Comparison of ENCODE assay signal across 11 mouse cellular contexts in the genomic region with DNA sequence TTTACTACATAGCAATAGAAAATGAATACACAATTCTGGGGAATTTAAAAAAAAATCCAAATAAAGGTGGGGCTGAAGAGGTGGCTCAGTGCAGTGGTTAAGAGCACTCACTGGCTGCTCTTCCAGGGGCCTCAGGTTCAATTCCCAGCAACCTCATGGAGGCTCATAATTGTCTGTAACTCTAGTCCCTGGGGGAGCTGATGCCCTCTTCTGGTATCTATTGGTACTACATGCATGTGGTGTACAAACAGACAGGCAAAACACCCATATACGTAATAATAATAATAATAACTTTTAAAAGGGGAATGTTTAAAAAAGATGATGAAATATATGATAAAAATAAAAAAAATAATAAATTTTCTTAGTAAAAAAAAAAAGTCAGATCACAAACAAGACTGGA. TPM values are rescaled to one million over a fixed set of nuclear protein-coding genes. Genes with fewer than 3 reads are reported as not detected.
DNase-seq lines count a peak whose midpoint lies in the region; ATAC-seq and TF ChIP-seq lines count a peak whose summit lies in the region.
"Had no signal": no experiment of that assay in that cellular context is flagged by ENCODE, and none has a peak within 500 bp of the region (broad histone marks: within the 10 kb centered on the region; RNA-seq: fewer than 3 reads in every experiment).

No protein-coding gene starts in this region.

- no peaks in the 10 kb centered on the region for H3K27me3 ChIP-seq in heart, adult 2 months (ENCODE audit: control insufficient read depth, insufficient read depth, low read length)
- H3K27me3 ChIP-seq in heart, embryonic 11.5 days (ENCODE audit: control insufficient read depth, insufficient read depth, low read length) = no peaks in the 10 kb centered on the region
- no peaks in the 10 kb centered on the region for H3K27me3 ChIP-seq in midbrain, embryonic 11.5 days (ENCODE audit: control insufficient read depth, insufficient read depth, low read length)
- H3K27me3 ChIP-seq in midbrain, embryonic 16.5 days (ENCODE audit: control insufficient read depth, insufficient read depth, low read depth, low read length) = no peaks in the 10 kb centered on the region
- H3K27me3 ChIP-seq in stomach, postnatal 0 days (ENCODE audit: control insufficient read depth, insufficient read depth, low read length) = no peaks in the 10 kb centered on the region
- H3K27me3 ChIP-seq in neural tube, embryonic 15.5 days (replicated peaks) = no peaks in the 10 kb centered on the region
- H3K27me3 ChIP-seq: embryonic facial prominence, embryonic 12.5 days; heart, embryonic 15.5 days had no signal

- H3K9me3 ChIP-seq in heart, embryonic 11.5 days (replicated peaks; ENCODE audit: control insufficient read depth, low read length) = no peaks in the 10 kb centered on the region
- no peaks in the 10 kb centered on the region for H3K9me3 ChIP-seq in midbrain, embryonic 11.5 days (ENCODE audit: control insufficient read depth, low read length)
- no peaks in the 10 kb centered on the region for H3K9me3 ChIP-seq in midbrain, embryonic 16.5 days (replicated peaks; ENCODE audit: control insufficient read depth, low read length, poor library complexity, severe bottlenecking)
- no peaks in the 10 kb centered on the region for H3K9me3 ChIP-seq in stomach, postnatal 0 days (ENCODE audit: control insufficient read depth, low read length)
- no peaks in the 10 kb centered on the region for H3K9me3 ChIP-seq in neural tube, embryonic 15.5 days (replicated peaks)
- H3K9me3 ChIP-seq: embryonic facial prominence, embryonic 12.5 days; heart, embryonic 15.5 days had no signal

- peak; percentile 65 for TF ChIP-seq CTCF in heart, adult 2 months (IDR thresholded peaks at IDR 0.05)
- TF ChIP-seq CTCF in bone marrow, adult 2 months (IDR thresholded peaks at IDR 0.05; ENCODE audit: control insufficient read depth, insufficient read depth, low read length) = 0 out of 2 replicates have a peak, but pooled peaks have one; percentile 14
- TF ChIP-seq CTCF in stomach, postnatal 0 days (IDR thresholded peaks at IDR 0.05; ENCODE audit: low read depth) = peak; percentile 60

- no peak overlapping the region for H3K9ac ChIP-seq in heart, adult 2 months (ENCODE audit: low read depth, low read length)
- H3K9ac ChIP-seq in heart, embryonic 11.5 days (ENCODE audit: low read depth, low read length) = no peak overlapping the region
- no peak overlapping the region for H3K9ac ChIP-seq in midbrain, embryonic 11.5 days (ENCODE audit: low read length)
- H3K9ac ChIP-seq in midbrain, embryonic 16.5 days (ENCODE audit: low read depth, low read length) = no peak overlapping the region
- no peak overlapping the region for H3K9ac ChIP-seq in stomach, postnatal 0 days (ENCODE audit: low read length)
- H3K9ac ChIP-seq in neural tube, embryonic 15.5 days (replicated peaks) = no peak overlapping the region
- H3K9ac ChIP-seq: embryonic facial prominence, embryonic 12.5 days; heart, embryonic 15.5 days had no signal

- TF ChIP-seq POLR2A in heart, adult 2 months (IDR thresholded peaks at IDR 0.05; ENCODE audit: insufficient read depth, low read depth, low read length) = no peak
- TF ChIP-seq POLR2A in bone marrow, adult 2 months (IDR thresholded peaks at IDR 0.05; ENCODE audit: borderline replicate concordance, control insufficient read depth, low read depth, low read length) = no peak

- intact Hi-C loops in heart, adult 2 months (cut with DNase I) = no loop called here

- peaks cover 6% of the 10 kb centered on the region for H3K4me1 ChIP-seq in heart, adult 2 months (ENCODE audit: control insufficient read depth, insufficient read depth, low read length)
- peaks cover 6% of the 10 kb centered on the region; the same call in 1 of the 2 replicates for H3K4me1 ChIP-seq in heart, embryonic 11.5 days (ENCODE audit: control insufficient read depth, insufficient read depth, low read length)
- H3K4me1 ChIP-seq in midbrain, embryonic 11.5 days (ENCODE audit: control insufficient read depth, insufficient read depth, low read length) = peaks cover 4% of the 10 kb centered on the region; the same call in 1 of the 2 replicates
- peaks cover 12% of the 10 kb centered on the region for H3K4me1 ChIP-seq in midbrain, embryonic 16.5 days (ENCODE audit: control insufficient read depth, insufficient read depth, low read length)
- H3K4me1 ChIP-seq in bone marrow, adult 2 months (ENCODE audit: control insufficient read depth, insufficient read depth, low read length) = peaks cover 11% of the 10 kb centered on the region
- H3K4me1 ChIP-seq in stomach, postnatal 0 days (replicated peaks; ENCODE audit: control insufficient read depth, insufficient read depth) = no peaks in the 10 kb centered on the region
- 0 out of 2 replicates have a peak, but pooled peaks cover 3% of the 10 kb centered on the region for H3K4me1 ChIP-seq in neural tube, embryonic 15.5 days

- H3K4me2 ChIP-seq in heart, embryonic 11.5 days = no peak overlapping the region
- no peak overlapping the region for H3K4me2 ChIP-seq in midbrain, embryonic 11.5 days
- no peak overlapping the region for H3K4me2 ChIP-seq in midbrain, embryonic 16.5 days (ENCODE audit: low read length)
- no peak overlapping the region for H3K4me2 ChIP-seq in stomach, postnatal 0 days (replicated peaks; ENCODE audit: low read depth)
- no peak overlapping the region for H3K4me2 ChIP-seq in neural tube, embryonic 15.5 days
- H3K4me2 ChIP-seq: embryonic facial prominence, embryonic 12.5 days; heart, embryonic 15.5 days had no signal

- H3K79me2 ChIP-seq in heart, adult 2 months (replicated peaks; ENCODE audit: control insufficient read depth, insufficient read depth, low read length) = no peaks in the 10 kb centered on the region

- peaks cover 7% of the 10 kb centered on the region for H3K36me3 ChIP-seq in heart, adult 2 months (ENCODE audit: control insufficient read depth, insufficient read depth, low read length)
- H3K36me3 ChIP-seq in heart, embryonic 11.5 days (ENCODE audit: control insufficient read depth, insufficient read depth, low read length) = no peaks in the 10 kb centered on the region; the same call in 1 of the 2 replicates
- H3K36me3 ChIP-seq in midbrain, embryonic 11.5 days (ENCODE audit: control insufficient read depth, insufficient read depth, low read length) = no peaks in the 10 kb centered on the region
- no peaks in the 10 kb centered on the region for H3K36me3 ChIP-seq in midbrain, embryonic 16.5 days (ENCODE audit: control insufficient read depth, insufficient read depth, low read length)
- H3K36me3 ChIP-seq in stomach, postnatal 0 days (ENCODE audit: control insufficient read depth, insufficient read depth, low read length) = no peaks in the 10 kb centered on the region; the same call in 1 of the 2 replicates
- H3K36me3 ChIP-seq in neural tube, embryonic 15.5 days = no peaks in the 10 kb centered on the region
- H3K36me3 ChIP-seq: embryonic facial prominence, embryonic 12.5 days had no signal

- DNase-seq in heart, adult 2 months = no peak
- DNase-seq in midbrain, embryonic 11.5 days (ENCODE audit: low spot score, missing footprints) = peak; percentile 81
- DNase-seq in stomach, postnatal 0 days (ENCODE audit: low spot score) = no peak
- DNase-seq in cerebellum, adult 9-11 months = no peak
- DNase-seq: kidney, adult 8-10 months had no signal

- WGBS in heart, adult 2 months = 96% methylated on average over 1 of the region's 1 CpGs
- 95% methylated on average over 1 of the region's 1 CpGs for WGBS in heart, embryonic 11.5 days (ENCODE audit: insufficient replicate concordance)
- 100% methylated on average over 1 of the region's 1 CpGs for WGBS in midbrain, embryonic 11.5 days
- 95% methylated on average over 1 of the region's 1 CpGs for WGBS in midbrain, embryonic 16.5 days
- WGBS in bone marrow, adult 2 months = 88% methylated on average over 1 of the region's 1 CpGs
- 98% methylated on average over 1 of the region's 1 CpGs for WGBS in stomach, postnatal 0 days
- 98% methylated on average over 1 of the region's 1 CpGs for WGBS in neural tube, embryonic 15.5 days

- no peak overlapping the region for H3K4me3 ChIP-seq in heart, adult 2 months
- H3K4me3 ChIP-seq in heart, embryonic 11.5 days (ENCODE audit: low read depth, low read length) = no peak overlapping the region
- no peak overlapping the region for H3K4me3 ChIP-seq in midbrain, embryonic 11.5 days (ENCODE audit: low read depth, low read length)
- H3K4me3 ChIP-seq in midbrain, embryonic 16.5 days (ENCODE audit: low read depth, low read length) = no peak overlapping the region
- no peak overlapping the region for H3K4me3 ChIP-seq in bone marrow, adult 2 months (replicated peaks; ENCODE audit: control insufficient read depth, low read depth, low read length)
- no peak overlapping the region for H3K4me3 ChIP-seq in stomach, postnatal 0 days (ENCODE audit: low read depth, low read length)
- H3K4me3 ChIP-seq in neural tube, embryonic 15.5 days (replicated peaks) = no peak overlapping the region
- H3K4me3 ChIP-seq: embryonic facial prominence, embryonic 12.5 days; heart, embryonic 15.5 days had no signal

- ATAC-seq in heart, embryonic 11.5 days (replicated peaks; ENCODE audit: insufficient number of reproducible peaks, low FRiP score, low TSS enrichment) = no peak
- ATAC-seq in midbrain, embryonic 11.5 days (ENCODE audit: low FRiP score) = no peak
- ATAC-seq in midbrain, embryonic 16.5 days = no peak
- no peak for ATAC-seq in stomach, postnatal 0 days (ENCODE audit: low FRiP score, low TSS enrichment)
- no peak for ATAC-seq in neural tube, embryonic 15.5 days (ENCODE audit: low FRiP score)

- TF ChIP-seq EP300 in heart, adult 2 months (IDR thresholded peaks at IDR 0.05; ENCODE audit: insufficient read depth, low read depth, low read length) = no peak
- TF ChIP-seq EP300 in stomach, postnatal 0 days (optimal IDR thresholded peaks at IDR 0.05) = no peak

- no peak overlapping the region for H3K27ac ChIP-seq in heart, adult 2 months
- H3K27ac ChIP-seq in heart, embryonic 11.5 days (ENCODE audit: low read depth, low read length) = no peak overlapping the region
- no peak overlapping the region for H3K27ac ChIP-seq in midbrain, embryonic 11.5 days (ENCODE audit: low read depth, low read length)
- no peak overlapping the region for H3K27ac ChIP-seq in midbrain, embryonic 16.5 days (ENCODE audit: low read length)
- H3K27ac ChIP-seq in bone marrow, adult 2 months (ENCODE audit: control insufficient read depth, insufficient read depth, low read depth, low read length, poor library complexity) = no peak overlapping the region
- H3K27ac ChIP-seq in stomach, postnatal 0 days (replicated peaks) = no peak overlapping the region
- no peak overlapping the region for H3K27ac ChIP-seq in neural tube, embryonic 15.5 days (replicated peaks)
- H3K27ac ChIP-seq: embryonic facial prominence, embryonic 12.5 days; heart, embryonic 15.5 days had no signal

RNA-seq across cellular contexts. Expression of a gene that starts 43.4 kb away (rescaled TPM):
- 10 to 100 TPM; 35.3 to 37.6 TPM for total RNA-seq in heart, adult 2 months (2021)
- polyA plus RNA-seq in heart, adult 2 months (2012; rRNA removed) = 29.5 and 31.5 TPM in 2 replicates
- 60.2 and 65.4 TPM in 2 replicates for polyA plus RNA-seq in heart, embryonic 11.5 days (2014; fragmentation: Nextera tagmentation; extraction: Ambion mirVana)
- polyA plus RNA-seq in midbrain, embryonic 11.5 days (2014; fragmentation: Nextera tagmentation; extraction: Ambion mirVana) = 46.1 and 48.8 TPM in 2 replicates
- polyA plus RNA-seq in midbrain, embryonic 16.5 days (2015; fragmentation: Nextera tagmentation; extraction: Ambion mirVana) = 32.1 and 32.2 TPM in 2 replicates
- 32.5 and 64.7 TPM in 2 replicates for polyA plus RNA-seq in bone marrow, adult 2 months (2011; ENCODE audit: insufficient read depth, insufficient read length, low replicate concordance, missing spikeins)
- polyA plus RNA-seq in stomach, postnatal 0 days (2015; fragmentation: Nextera tagmentation; extraction: Ambion mirVana) = 129 and 134 TPM in 2 replicates
- polyA plus RNA-seq in neural tube, embryonic 15.5 days (2015; fragmentation: Nextera tagmentation; extraction: Ambion mirVana) = 43.9 and 55.2 TPM in 2 replicates

RNA-seq across cellular contexts. Expression of a gene that starts 43.5 kb away (rescaled TPM):
- total RNA-seq in heart, adult 2 months (2021) = 1 to 10 TPM; 2.3 to 2.5 TPM
- 5.4 and 9.7 TPM in 2 replicates for polyA plus RNA-seq in heart, adult 2 months (2012; rRNA removed)
- polyA plus RNA-seq in heart, embryonic 11.5 days (2014; fragmentation: Nextera tagmentation; extraction: Ambion mirVana) = 6.0 and 7.6 TPM in 2 replicates
- polyA plus RNA-seq in midbrain, embryonic 11.5 days (2014; fragmentation: Nextera tagmentation; extraction: Ambion mirVana) = 4.9 and 5.8 TPM in 2 replicates
- 6.2 and 6.7 TPM in 2 replicates for polyA plus RNA-seq in midbrain, embryonic 16.5 days (2015; fragmentation: Nextera tagmentation; extraction: Ambion mirVana)
- 3.0 and 14.9 TPM in 2 replicates for polyA plus RNA-seq in bone marrow, adult 2 months (2011; ENCODE audit: insufficient read depth, insufficient read length, low replicate concordance, missing spikeins)
- 4.9 and 6.2 TPM in 2 replicates for polyA plus RNA-seq in stomach, postnatal 0 days (2015; fragmentation: Nextera tagmentation; extraction: Ambion mirVana)
- polyA plus RNA-seq in neural tube, embryonic 15.5 days (2015; fragmentation: Nextera tagmentation; extraction: Ambion mirVana) = 8.3 and 10.1 TPM in 2 replicates

Comparison
In these comparisons a context has a peak if more than half of its experiments do, and no peak if none do; other contexts are left out.
1. CTCF ChIP-seq: peak in every context shown above with its lines; median percentile 65 in heart, adult 2 months; 60 in stomach, postnatal 0 days; 14 in bone marrow, adult 2 months.